Mouse (Mus musculus) limb, embryonic 12.5 days (tissue): ENCODE data around the gene Tulp2. TPM values are rescaled to one million over a fixed set of nuclear protein-coding genes. Genes with fewer than 3 reads are reported as not detected.

Source experiments
- ATAC-seq: fragments of 200-750 bp; cut with Nextera tagmentation; 2 replicates; pipeline ENCODE4 v1.8.0; 2017; ENCODE audit warnings: low read depth, moderate TSS enrichment; ENCODE audit not compliant: insufficient number of reproducible peaks, insufficient read depth, low FRiP score, low TSS enrichment
- H3K27ac ChIP-seq: fragments of 300-500 bp; sonication (generic); 2 replicates; pipeline ENCODE4 v1.5.1; 2016; ENCODE audit warnings: mild to moderate bottlenecking, moderate library complexity
- H3K27me3 ChIP-seq: fragments of 300-500 bp; sonication (generic); 2 replicates; pipeline ENCODE4 v1.6.1; 2016; ENCODE audit warnings: mild to moderate bottlenecking, moderate library complexity
- H3K36me3 ChIP-seq: fragments of 300-500 bp; sonication (generic); 2 replicates; pipeline ENCODE4 v1.6.1; 2016; ENCODE audit warnings: mild to moderate bottlenecking, moderate library complexity
- H3K4me1 ChIP-seq: fragments of 300-500 bp; sonication (generic); replicated peaks from 2 replicates; pipeline ENCODE4 v1.6.1; 2016
- H3K4me2 ChIP-seq: fragments of 300-500 bp; sonication (generic); 2 replicates; pipeline ENCODE4 v1.6.1; 2016; ENCODE audit warnings: mild to moderate bottlenecking, moderate library complexity
- H3K4me3 ChIP-seq: fragments of 300-500 bp; sonication (generic); replicated peaks from 2 replicates; pipeline ENCODE4 v1.5.1; 2016; ENCODE audit warnings: mild to moderate bottlenecking
- H3K9ac ChIP-seq: fragments of 300-500 bp; sonication (generic); replicated peaks from 2 replicates; pipeline ENCODE4 v1.6.1; 2016; ENCODE audit warnings: mild to moderate bottlenecking, moderate library complexity
- H3K9me3 ChIP-seq: fragments of 300-500 bp; sonication (generic); 2 replicates; pipeline ENCODE4 v1.6.1; 2016; ENCODE audit warnings: mild to moderate bottlenecking, moderate library complexity
- WGBS: fragments of 180-500 bp; shearing (Covaris S2); methylation state at CpG from one replicate; pipeline ENCODE4 v1.1.7; 2016; 5-methylcytosine and 5-hydroxymethylcytosine counted together
- polyA plus RNA-seq: library from polyadenylated mRNA; unstranded; fragments of >200 nt; fragmentation: Nextera tagmentation; extraction: Ambion mirVana; gene quantifications from 2 replicates; pipeline ENCODE4 v1.2.1, GENCODE M21; 2016

Tulp2 gene
- 1.4 TPM in 2 replicates for polyA plus RNA-seq

- Histone ChIP-seq H3K4me1 (no peaks in the 10 kb centered on the region), H3K4me2 (no peak within 1 kb of the TSS), H3K4me3 (no peak within 1 kb of the TSS), H3K27me3 (no peaks in the 10 kb centered on the region), H3K27ac (no peak within 1 kb of the TSS), H3K36me3 (no peaks in the 10 kb centered on the region), H3K9me3 (no peaks in the 10 kb centered on the region), H3K9ac (no peak within 1 kb of the TSS)
- ATAC-seq = peak; percentile 78
- 55% methylated on average over 14 of the region's 15 CpGs for WGBS
Observed at GRCm38 (mm10) chr7:45481374-45481927, at the start of gene Tulp2. Gene Tulp2 (plus strand): TSS chr7:45481877.

GRCm38 (mm10) chr7:45433835-45434202, 47.9 kb upstream of the Tulp2 start:
- Histone ChIP-seq H3K27me3 (no peaks in the 10 kb centered on the region), H3K36me3 (peaks cover 34% of the 10 kb centered on the region), H3K27ac (peak overlapping the region; percentile 90), H3K9me3 (no peaks in the 10 kb centered on the region), H3K4me3 (peak overlapping the region; percentile 87), H3K4me2 (peak overlapping the region; percentile 95), H3K4me1 (peaks cover 43% of the 10 kb centered on the region), H3K9ac (peak overlapping the region; percentile 84)
- 3% methylated on average over 7 of the region's 7 CpGs for WGBS
- no peak for ATAC-seq

- peak within 1 kb of the TSS; percentile 87 for H3K4me3 ChIP-seq
- H3K27ac ChIP-seq = peak within 1 kb of the TSS; percentile 90
- peak within 1 kb of the TSS; percentile 84 for H3K9ac ChIP-seq
- peaks cover 31% of the 10 kb centered on the region for H3K36me3 ChIP-seq
- WGBS = under 1% methylated on average over 45 of the region's 45 CpGs
- no peaks in the 10 kb centered on the region for H3K9me3 ChIP-seq
- H3K4me1 ChIP-seq = peaks cover 43% of the 10 kb centered on the region
- peak; percentile 94 for ATAC-seq
- peak within 1 kb of the TSS; percentile 95 for H3K4me2 ChIP-seq
- H3K27me3 ChIP-seq = no peaks in the 10 kb centered on the region
Observed at GRCm38 (mm10) chr7:45434203-45435015, 47.3 kb upstream of the Tulp2 start, which contains the start of gene Gys1. Gene Gys1 (plus strand): TSS chr7:45434844.

- Histone ChIP-seq H3K36me3 (peaks cover 31% of the 10 kb centered on the region), H3K4me2 (peak overlapping the region; percentile 95), H3K27me3 (no peaks in the 10 kb centered on the region), H3K9ac (peak overlapping the region; percentile 76), H3K4me1 (peaks cover 43% of the 10 kb centered on the region), H3K27ac (peak overlapping the region; percentile 46), H3K4me3 (peak overlapping the region; percentile 87), H3K9me3 (no peaks in the 10 kb centered on the region)
- no peak; the same call in 1 of the 2 replicates for ATAC-seq
- 3% methylated on average over 16 of the region's 16 CpGs for WGBS
Observed at GRCm38 (mm10) chr7:45435038-45435437, 46.6 kb upstream of the Tulp2 start.

GRCm38 (mm10) chr7:45436444-45436843, 45.2 kb upstream of the Tulp2 start:
- WGBS = 86% methylated on average over 5 of the region's 5 CpGs
- Histone ChIP-seq H3K27me3 (no peaks in the 10 kb centered on the region), H3K27ac (no peak overlapping the region), H3K36me3 (peaks cover 31% of the 10 kb centered on the region), H3K4me3 (no peak overlapping the region), H3K4me2 (peak overlapping the region; percentile 95), H3K9me3 (no peaks in the 10 kb centered on the region), H3K9ac (0 out of 2 replicates have a peak overlapping the region, but pooled peaks have one; percentile 1), H3K4me1 (peaks cover 43% of the 10 kb centered on the region)
- ATAC-seq = no peak

GRCm38 (mm10) chr7:45437046-45437445, 44.6 kb upstream of the Tulp2 start:
- whole genome bisulfite sequencing = 24% methylated on average over 6 of the region's 6 CpGs
- no peak for ATAC-seq
- Histone ChIP-seq H3K27ac (peak overlapping the region; percentile 24; the same call in 1 of the 2 replicates), H3K36me3 (peaks cover 29% of the 10 kb centered on the region), H3K4me1 (peaks cover 43% of the 10 kb centered on the region), H3K27me3 (no peaks in the 10 kb centered on the region), H3K4me3 (peak overlapping the region; percentile 8; the same call in 1 of the 2 replicates), H3K4me2 (peak overlapping the region; percentile 48), H3K9ac (no peak overlapping the region), H3K9me3 (no peaks in the 10 kb centered on the region)

GRCm38 (mm10) chr7:45437521-45438276, 44.0 kb upstream of the Tulp2 start, which contains the start of gene Ruvbl2:
Gene Ruvbl2 (minus strand): TSS chr7:45438096.
- no peak for ATAC-seq
- H3K9ac ChIP-seq = peak within 1 kb of the TSS; percentile 13; the same call in 1 of the 2 replicates
- peak within 1 kb of the TSS; percentile 8; the same call in 1 of the 2 replicates for H3K4me3 ChIP-seq
- no peaks in the 10 kb centered on the region for H3K27me3 ChIP-seq
- WGBS = 12% methylated on average over 19 of the region's 19 CpGs
- H3K4me2 ChIP-seq = peak within 1 kb of the TSS; percentile 48
- peaks cover 32% of the 10 kb centered on the region for H3K36me3 ChIP-seq
- H3K4me1 ChIP-seq = peaks cover 41% of the 10 kb centered on the region
- H3K27ac ChIP-seq = peak within 1 kb of the TSS; percentile 24; the same call in 1 of the 2 replicates
- H3K9me3 ChIP-seq = no peaks in the 10 kb centered on the region

- Histone ChIP-seq H3K4me3 (no peak overlapping the region), H3K27ac (no peak overlapping the region), H3K9ac (no peak overlapping the region), H3K36me3 (peaks cover 73% of the 10 kb centered on the region), H3K9me3 (no peaks in the 10 kb centered on the region), H3K27me3 (no peaks in the 10 kb centered on the region), H3K4me2 (no peak overlapping the region), H3K4me1 (no peaks in the 10 kb centered on the region; the same call in 1 of the 2 replicates)
- 86% methylated on average over 22 of the region's 22 CpGs for WGBS
- no peak for ATAC-seq
Observed at GRCm38 (mm10) chr7:45443526-45444420, 37.9 kb upstream of the Tulp2 start.

GRCm38 (mm10) chr7:45446589-45446988, 35.1 kb upstream of the Tulp2 start:
- no peak overlapping the region for H3K4me3 ChIP-seq
- H3K27ac ChIP-seq = no peak overlapping the region
- no peaks in the 10 kb centered on the region; the same call in 1 of the 2 replicates for H3K4me1 ChIP-seq
- H3K27me3 ChIP-seq = no peaks in the 10 kb centered on the region
- peaks cover 68% of the 10 kb centered on the region for H3K36me3 ChIP-seq
- ATAC-seq = no peak
- H3K9me3 ChIP-seq = no peaks in the 10 kb centered on the region
- no peak overlapping the region for H3K9ac ChIP-seq
- H3K4me2 ChIP-seq = no peak overlapping the region

GRCm38 (mm10) chr7:45447325-45447990, 34.2 kb upstream of the Tulp2 start:
- Histone ChIP-seq H3K36me3 (peaks cover 72% of the 10 kb centered on the region), H3K27ac (no peak overlapping the region)
- no peak for ATAC-seq

More at GRCm38 (mm10) chr7:45447325-45447990, 34.2 kb upstream of the Tulp2 start:
- no peaks in the 10 kb centered on the region for H3K27me3 ChIP-seq
- 25% methylated on average over 11 of the region's 11 CpGs for WGBS
- H3K4me2 ChIP-seq = no peak overlapping the region
- no peaks in the 10 kb centered on the region; the same call in 1 of the 2 replicates for H3K4me1 ChIP-seq
- no peak overlapping the region for H3K9ac ChIP-seq
- H3K9me3 ChIP-seq = no peaks in the 10 kb centered on the region
- H3K4me3 ChIP-seq = no peak overlapping the region
